Mouse (Mus musculus) adrenal gland, postnatal 4 days (tissue): Measurements from ENCODE around the gene Entpd1. TPM values are rescaled to one million over a fixed set of nuclear protein-coding genes. Genes with fewer than 3 reads are reported as not detected.

Experiments used
- total RNA-seq, 2 experiments: library from RNA; stranded (reverse); gene quantifications; 2 replicates each; pipeline ENCODE4 v1.2.3; 2021

Entpd1 gene
- total RNA-seq, 2 experiments from 2014 or later = 34.7 to 37.2 TPM

Other genes with a start within 250 kb of the Entpd1 start
- 10 to 100 TPM; 59.6 to 69.4 TPM for gene Sorbs1, start 98.6 kb upstream of the Entpd1 start, total RNA-seq
- gene Aldh18a1, start 23.9 kb upstream of the Entpd1 start, total RNA-seq = 10 to 100 TPM; 27.7 to 38.2 TPM
- 1 to 10 TPM; 9.1 to 9.3 TPM for gene Tctn3, start 133 bp upstream of the Entpd1 start, total RNA-seq
- gene Cc2d2b, start 136.4 kb downstream of the Entpd1 start, total RNA-seq = under 1 TPM in 1 of 2 experiments, not detected in 1; 0.40 TPM
- 10 to 100 TPM; 10.7 to 12.3 TPM for gene Ccnj, start 218.9 kb downstream of the Entpd1 start, total RNA-seq